16 mouse cellular contexts compared by ENCODE assay signal in genomic region chr5:143367931-143368330, GRCm38 (mm10). TPM values are rescaled to one million over a fixed set of nuclear protein-coding genes. Genes with fewer than 3 reads are reported as not detected.
"Had no signal": no experiment of that assay in that cellular context is flagged by ENCODE, and none has a peak within 500 bp of the region (broad histone marks: within the 10 kb centered on the region; RNA-seq: fewer than 3 reads in every experiment).

No protein-coding gene starts in this region.

- H3K27ac ChIP-seq: limb, embryonic 15.5 days; liver, embryonic 12.5 days; midbrain, embryonic 12.5 days; neural tube, embryonic 15.5 days had no signal

- H3K36me3 ChIP-seq: limb, embryonic 15.5 days; liver, embryonic 12.5 days; midbrain, embryonic 12.5 days; neural tube, embryonic 15.5 days had no signal

- DNase-seq: kidney, postnatal 14 days; lung, embryonic 14.5 days; lung, postnatal 10 days; lung, postnatal 4 days; right cerebral cortex, adult 18-20 months; right cerebral cortex, postnatal 25 days; thymus, postnatal 36 days had no signal

- H3K4me3 ChIP-seq: limb, embryonic 15.5 days; liver, embryonic 12.5 days; midbrain, embryonic 12.5 days; myocyte; neural tube, embryonic 15.5 days had no signal

- H3K9me3 ChIP-seq: limb, embryonic 15.5 days; liver, embryonic 12.5 days; midbrain, embryonic 12.5 days; neural tube, embryonic 15.5 days had no signal

- ATAC-seq: liver, embryonic 12.5 days had no signal

- H3K9ac ChIP-seq: limb, embryonic 15.5 days; liver, embryonic 12.5 days; lung, embryonic 14.5 days; midbrain, embryonic 12.5 days; neural tube, embryonic 15.5 days had no signal

- H3K4me2 ChIP-seq: limb, embryonic 15.5 days; liver, embryonic 12.5 days; lung, embryonic 14.5 days; midbrain, embryonic 12.5 days; neural tube, embryonic 15.5 days had no signal

RNA-seq across cellular contexts. Expression of gene Grid2ip, which starts 10.8 kb away (rescaled TPM):
- total RNA-seq: megakaryocyte-erythroid progenitor cell, adult 5-6 weeks had no signal
- polyA plus RNA-seq: liver, embryonic 16.5 days; myocyte; neural tube, embryonic 11.5 days; thymus, postnatal 0 days had no signal
